Mouse (Mus musculus) heart, embryonic 16.5 days (tissue): ENCODE measurements at regions not wholly inside any gene's neighbourhood (a gene's known extent, or its start where the extent isn't known, plus 50 kb on each side); places are given as distances from the start of the nearest gene placed in this dataset.
A peak's percentile ranks its signal among the peaks of the same experiment; 100 is the strongest.

Source experiments
- ATAC-seq: fragments of 200-750 bp; cut with Nextera tagmentation; replicated peaks from 2 replicates; pipeline ENCODE4 v1.8.0; 2017; ENCODE audit warnings: moderate number of reproducible peaks; ENCODE audit not compliant: insufficient read depth, low FRiP score; ENCODE audit errors: extremely low read depth
- H3K27ac ChIP-seq: fragments of 300-500 bp; sonication (generic); 2 replicates; pipeline ENCODE4 v1.5.1; 2014; ENCODE audit warnings: mild to moderate bottlenecking, low read length, control low read depth, moderate library complexity
- H3K27me3 ChIP-seq: fragments of 300-500 bp; sonication (generic); 2 replicates; pipeline ENCODE4 v1.6.1; 2014; ENCODE audit warnings: low read length, mixed read lengths; ENCODE audit not compliant: control insufficient read depth, insufficient read depth
- H3K36me3 ChIP-seq: fragments of 300-500 bp; sonication (generic); 2 replicates; pipeline ENCODE4 v1.6.1; 2014; ENCODE audit not compliant: control insufficient read depth, insufficient read depth
- H3K4me1 ChIP-seq: fragments of 300-500 bp; sonication (generic); 2 replicates; pipeline ENCODE4 v1.6.1; 2014; ENCODE audit warnings: low read length, mixed read lengths; ENCODE audit not compliant: control insufficient read depth, insufficient read depth
- H3K4me2 ChIP-seq: fragments of 300-500 bp; sonication (generic); 2 replicates; pipeline ENCODE4 v1.6.1; 2014; ENCODE audit warnings: low read depth, mild to moderate bottlenecking, control low read depth, low read length
- H3K4me3 ChIP-seq: fragments of 300-500 bp; sonication (generic); 2 replicates; pipeline ENCODE4 v1.5.1; 2014; ENCODE audit warnings: mild to moderate bottlenecking, control low read depth, low read length
- H3K9ac ChIP-seq: fragments of 300-500 bp; sonication (generic); 2 replicates; pipeline ENCODE4 v1.6.1; 2014; ENCODE audit warnings: low read length, control low read depth
- H3K9me3 ChIP-seq: fragments of 300-500 bp; sonication (generic); replicated peaks from 2 replicates; pipeline ENCODE4 v1.6.1; 2016; ENCODE audit warnings: low read length; ENCODE audit not compliant: control insufficient read depth
- WGBS: fragments of 180-500 bp; shearing (Covaris S2); extraction: QIAGEN DNeasy Blood & Tissue Kit; methylation state at CpG from one replicate; pipeline ENCODE4 v1.1.7; 2014; 5-methylcytosine and 5-hydroxymethylcytosine counted together

GRCm38 (mm10) chr11:52558782-52559181 lies 162.6 kb downstream of the 9530068E07Rik start:
- peaks cover 13% of the 10 kb centered on the region for H3K4me1 ChIP-seq
- H3K36me3 ChIP-seq = no peaks in the 10 kb centered on the region
- H3K4me2 ChIP-seq = no peak overlapping the region
- H3K4me3 ChIP-seq = no peak overlapping the region
- no peaks in the 10 kb centered on the region for H3K27me3 ChIP-seq
- no peaks in the 10 kb centered on the region for H3K9me3 ChIP-seq
- H3K27ac ChIP-seq = no peak overlapping the region
- WGBS = 82% methylated on average over 5 of the region's 5 CpGs
- no peak for ATAC-seq
- H3K9ac ChIP-seq = no peak overlapping the region

DNA sequence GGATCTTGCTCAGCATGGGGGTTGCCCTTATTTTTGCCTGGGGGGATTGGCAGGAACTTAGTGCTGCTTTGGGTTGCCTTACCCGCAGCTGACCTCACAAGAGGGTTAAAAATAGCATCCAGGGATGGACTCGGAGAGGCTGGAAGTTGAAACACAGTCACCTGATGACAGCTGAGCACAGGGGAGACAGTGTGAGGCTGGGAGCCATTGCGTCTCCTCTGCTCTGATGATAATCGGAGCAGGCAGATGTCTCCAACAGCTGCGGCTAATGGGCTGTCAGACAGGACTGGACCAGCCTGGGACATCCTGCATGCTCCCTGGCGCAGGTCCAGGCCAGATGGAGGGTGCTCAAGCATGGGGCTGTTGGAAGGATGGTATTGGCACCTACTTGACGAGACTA lies 165.1 kb downstream of the 9530068E07Rik start:
- H3K9me3 ChIP-seq = no peaks in the 10 kb centered on the region
- H3K36me3 ChIP-seq = no peaks in the 10 kb centered on the region
- peak; percentile 85 for ATAC-seq
- no peaks in the 10 kb centered on the region for H3K27me3 ChIP-seq
- H3K4me3 ChIP-seq = no peak overlapping the region
- no peak overlapping the region for H3K9ac ChIP-seq
- peak overlapping the region; percentile 22; the same call in 1 of the 2 replicates for H3K4me2 ChIP-seq
- WGBS = 19% methylated on average over 7 of the region's 7 CpGs
- H3K27ac ChIP-seq = peak overlapping the region; percentile 69
- peaks cover 17% of the 10 kb centered on the region for H3K4me1 ChIP-seq

- 14% methylated on average over 1 of the region's 1 CpGs for WGBS
- peak; percentile 55 for ATAC-seq
- Histone ChIP-seq H3K9ac (no peak overlapping the region), H3K36me3 (no peaks in the 10 kb centered on the region), H3K27ac (0 out of 2 replicates have a peak overlapping the region, but pooled peaks have one; percentile 3), H3K4me2 (no peak overlapping the region), H3K4me3 (no peak overlapping the region), H3K27me3 (no peaks in the 10 kb centered on the region), H3K4me1 (peaks cover 17% of the 10 kb centered on the region), H3K9me3 (no peaks in the 10 kb centered on the region)
Measured at GRCm38 (mm10) chr11:52565457-52565856, 169.2 kb downstream of the 9530068E07Rik start.

GRCm38 (mm10) chr11:52566026-52566425 lies 169.8 kb downstream of the 9530068E07Rik start:
- Histone ChIP-seq H3K4me3 (no peak overlapping the region), H3K27me3 (no peaks in the 10 kb centered on the region), H3K27ac (no peak overlapping the region), H3K4me2 (no peak overlapping the region), H3K4me1 (peaks cover 13% of the 10 kb centered on the region), H3K36me3 (no peaks in the 10 kb centered on the region), H3K9ac (no peak overlapping the region), H3K9me3 (no peaks in the 10 kb centered on the region)
- 62% methylated on average over 9 of the region's 9 CpGs for WGBS
- no peak for ATAC-seq

GRCm38 (mm10) chr11:52567945-52568687 lies 171.9 kb downstream of the 9530068E07Rik start:
- no peak for ATAC-seq
- Histone ChIP-seq H3K4me2 (no peak overlapping the region), H3K9me3 (no peaks in the 10 kb centered on the region), H3K4me1 (peaks cover 4% of the 10 kb centered on the region; the same call in 1 of the 2 replicates), H3K9ac (no peak overlapping the region), H3K27me3 (no peaks in the 10 kb centered on the region), H3K36me3 (no peaks in the 10 kb centered on the region), H3K4me3 (no peak overlapping the region), H3K27ac (no peak overlapping the region)
- WGBS = 83% methylated on average over 13 of the region's 13 CpGs

DNA sequence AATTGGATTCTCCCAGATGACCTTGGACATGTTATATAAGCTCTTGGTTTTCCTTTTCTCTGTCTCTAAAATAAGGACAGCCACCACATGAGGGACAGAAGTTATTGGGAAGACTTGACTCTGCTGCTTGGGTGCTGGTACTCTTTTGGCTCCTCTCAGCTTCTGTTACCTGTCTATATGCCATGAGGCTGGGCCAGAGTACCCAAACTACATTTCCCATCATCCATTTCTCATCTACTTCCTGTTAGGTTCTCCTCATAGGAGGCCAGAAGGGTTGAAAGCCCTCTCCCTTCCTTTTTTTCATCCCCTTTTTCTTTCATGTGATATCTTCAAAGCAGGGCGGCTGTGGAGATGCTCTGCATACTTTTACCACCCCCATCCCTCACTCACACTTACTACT lies 172.6 kb downstream of the 9530068E07Rik start:
- WGBS = 45% methylated on average over 1 of the region's 1 CpGs
- Histone ChIP-seq H3K4me3 (no peak overlapping the region), H3K36me3 (no peaks in the 10 kb centered on the region), H3K4me1 (peaks cover 4% of the 10 kb centered on the region; the same call in 1 of the 2 replicates), H3K4me2 (no peak overlapping the region), H3K9ac (no peak overlapping the region), H3K9me3 (no peaks in the 10 kb centered on the region), H3K27ac (no peak overlapping the region), H3K27me3 (no peaks in the 10 kb centered on the region)
- ATAC-seq = no peak

DNA sequence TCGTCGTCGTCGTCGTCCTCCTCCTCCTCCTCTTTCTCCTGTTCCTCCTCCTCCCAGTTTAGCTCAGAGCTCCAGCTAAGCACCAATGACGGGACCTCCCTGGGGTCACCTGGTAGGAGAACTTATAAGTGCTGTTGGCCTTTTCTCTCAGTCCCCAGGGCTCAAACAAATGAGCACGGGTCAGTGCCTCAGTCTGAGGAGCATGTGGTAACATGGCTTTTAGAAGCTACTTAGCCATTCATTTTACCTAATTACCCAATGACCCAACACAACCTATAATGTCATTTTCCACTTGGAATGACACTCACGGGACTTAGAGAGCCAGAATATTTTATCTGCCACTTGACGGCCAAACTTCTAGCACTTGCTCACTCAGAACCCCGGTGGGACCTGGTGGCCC lies 173.5 kb downstream of the 9530068E07Rik start:
- H3K36me3 ChIP-seq = no peaks in the 10 kb centered on the region
- H3K27ac ChIP-seq = no peak overlapping the region
- H3K4me2 ChIP-seq = no peak overlapping the region
- no peak for ATAC-seq
- H3K9me3 ChIP-seq = no peaks in the 10 kb centered on the region
- H3K27me3 ChIP-seq = no peaks in the 10 kb centered on the region
- no peak overlapping the region for H3K9ac ChIP-seq
- H3K4me3 ChIP-seq = no peak overlapping the region
- peaks cover 4% of the 10 kb centered on the region; the same call in 1 of the 2 replicates for H3K4me1 ChIP-seq
- 67% methylated on average over 10 of the region's 10 CpGs for WGBS

GRCm38 (mm10) chr11:52578471-52578870 lies 182.2 kb downstream of the 9530068E07Rik start:
- no peak overlapping the region for H3K4me3 ChIP-seq
- no peak overlapping the region for H3K27ac ChIP-seq
- H3K27me3 ChIP-seq = no peaks in the 10 kb centered on the region
- peaks cover 6% of the 10 kb centered on the region; the same call in 1 of the 2 replicates for H3K4me1 ChIP-seq
- no peaks in the 10 kb centered on the region for H3K36me3 ChIP-seq
- WGBS = 41% methylated on average over 9 of the region's 9 CpGs
- H3K9ac ChIP-seq = no peak overlapping the region
- H3K9me3 ChIP-seq = no peaks in the 10 kb centered on the region
- no peak overlapping the region for H3K4me2 ChIP-seq
- no peak for ATAC-seq

GRCm38 (mm10) chr11:52579764-52580377 lies 183.6 kb downstream of the 9530068E07Rik start:
- ATAC-seq = no peak

More at GRCm38 (mm10) chr11:52579764-52580377, 183.6 kb downstream of the 9530068E07Rik start:
- 62% methylated on average over 13 of the region's 13 CpGs for WGBS
- no peaks in the 10 kb centered on the region for H3K9me3 ChIP-seq
- H3K27me3 ChIP-seq = no peaks in the 10 kb centered on the region
- peak overlapping the region; percentile 11; the same call in 1 of the 2 replicates for H3K4me2 ChIP-seq
- H3K9ac ChIP-seq = no peak overlapping the region
- peaks cover 6% of the 10 kb centered on the region; the same call in 1 of the 2 replicates for H3K4me1 ChIP-seq
- no peak overlapping the region for H3K27ac ChIP-seq
- no peak overlapping the region for H3K4me3 ChIP-seq
- no peaks in the 10 kb centered on the region for H3K36me3 ChIP-seq
